Mouse (Mus musculus) adipocyte (in vitro differentiated cells): ENCODE results near the gene Ccn5.

Source experiments
- DNase-seq: peaks from one replicate; pipeline ENCODE4 v3.0.0-alpha.2; 2016; ENCODE audit warnings: low spot score

Gene Ccn5

DNA sequence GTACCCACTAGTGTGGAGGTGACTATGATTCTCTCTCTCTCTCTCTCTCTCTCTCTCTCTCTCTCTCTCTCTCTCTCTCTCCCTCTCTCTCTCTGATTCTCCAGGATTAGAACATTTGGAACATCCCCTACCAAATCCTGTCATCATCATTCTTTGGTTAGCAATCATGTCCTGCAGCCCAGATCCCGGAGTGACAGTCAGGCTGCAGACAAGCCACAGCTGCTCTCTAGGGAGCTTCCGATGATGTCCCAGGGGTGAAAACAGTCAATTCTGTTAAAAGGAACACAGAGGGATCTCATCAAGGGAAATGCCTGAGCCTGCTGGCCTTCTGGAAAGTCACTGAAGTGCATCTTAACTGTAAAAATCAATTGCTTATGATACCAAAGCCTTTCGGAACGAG, 21.4 kb downstream of the Ccn5 start:
- no peak for DNase-seq

DNA sequence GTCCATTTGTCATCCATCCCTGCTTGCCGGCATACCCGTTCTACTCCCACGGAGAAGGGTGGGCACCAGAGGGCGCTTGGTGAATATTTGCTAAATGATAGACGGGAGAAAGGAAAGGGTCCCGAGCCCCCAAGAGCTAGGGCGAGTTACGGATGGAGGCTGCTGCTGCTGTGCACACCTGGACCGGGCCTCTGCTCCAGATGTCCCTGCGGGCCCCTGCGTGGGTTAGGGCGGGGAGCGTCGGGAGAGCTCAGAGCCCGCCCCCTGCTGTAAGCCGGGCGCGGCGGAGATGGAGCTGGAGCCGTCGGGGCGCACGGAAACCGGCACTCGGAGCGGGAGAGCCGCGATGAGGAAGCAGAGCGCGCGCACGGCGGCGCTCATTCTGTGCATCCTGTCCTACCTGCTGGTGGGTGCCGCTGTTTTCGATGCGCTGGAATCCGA, 32.8 kb downstream of the Ccn5 start, which contains the start of gene Kcnk15:
TSS of gene Kcnk15 (plus strand) at position 191 of the 441 bp plus-strand sequence.
- no peak for DNase-seq

DNA sequence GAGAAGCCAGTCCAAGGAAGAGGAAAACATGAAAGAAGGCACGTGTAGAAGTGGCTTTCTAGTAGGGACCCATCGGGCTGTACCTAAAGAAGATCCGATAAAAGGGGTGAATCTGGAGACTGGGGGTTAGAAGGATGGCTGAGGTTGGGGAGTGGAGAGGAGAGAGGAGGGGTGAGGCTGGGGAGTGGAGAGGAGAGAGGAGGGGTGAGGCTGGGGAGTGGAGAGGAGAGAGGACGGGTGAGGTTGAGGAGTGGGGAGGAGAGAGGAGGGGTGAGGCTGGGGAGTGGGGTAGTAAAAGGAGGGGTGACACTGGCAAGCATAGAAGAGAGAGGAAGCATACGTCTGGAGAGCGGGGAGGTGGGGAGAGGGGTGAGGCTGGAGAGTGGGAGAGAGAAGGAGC, 36.6 kb downstream of the Ccn5 start:
- DNase-seq: no peak

DNA sequence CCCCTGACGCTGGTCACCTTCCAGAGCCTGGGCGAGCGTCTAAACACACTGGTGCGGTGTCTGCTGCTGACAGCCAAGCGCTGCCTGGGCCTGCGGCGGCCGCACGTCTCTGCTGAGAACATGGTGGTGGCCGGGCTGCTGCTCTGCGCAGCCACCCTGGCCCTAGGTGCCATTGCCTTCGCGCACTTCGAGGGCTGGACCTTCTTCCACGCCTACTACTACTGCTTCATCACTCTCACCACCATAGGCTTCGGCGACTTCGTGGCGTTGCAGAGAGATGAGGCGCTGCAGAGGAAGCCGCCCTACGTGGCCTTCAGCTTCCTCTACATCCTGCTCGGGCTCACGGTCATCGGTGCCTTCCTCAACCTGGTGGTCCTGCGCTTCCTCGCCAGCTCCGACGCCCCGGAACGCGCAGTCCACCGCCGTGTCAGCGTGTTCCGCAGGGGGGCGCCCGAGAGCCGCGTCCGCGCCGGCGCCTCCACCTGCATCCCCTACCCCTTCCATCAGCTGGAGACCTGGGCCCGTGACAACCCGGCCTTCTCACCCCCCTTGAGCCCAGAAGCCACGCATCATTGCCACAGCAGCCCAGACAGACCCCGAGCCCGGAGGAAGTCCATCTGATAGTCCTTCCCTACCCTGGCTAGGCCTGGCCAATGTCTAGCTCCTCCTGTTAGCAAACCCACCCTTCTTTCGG, 37.7 kb downstream of the Ccn5 start:
- DNase-seq: no peak

DNA sequence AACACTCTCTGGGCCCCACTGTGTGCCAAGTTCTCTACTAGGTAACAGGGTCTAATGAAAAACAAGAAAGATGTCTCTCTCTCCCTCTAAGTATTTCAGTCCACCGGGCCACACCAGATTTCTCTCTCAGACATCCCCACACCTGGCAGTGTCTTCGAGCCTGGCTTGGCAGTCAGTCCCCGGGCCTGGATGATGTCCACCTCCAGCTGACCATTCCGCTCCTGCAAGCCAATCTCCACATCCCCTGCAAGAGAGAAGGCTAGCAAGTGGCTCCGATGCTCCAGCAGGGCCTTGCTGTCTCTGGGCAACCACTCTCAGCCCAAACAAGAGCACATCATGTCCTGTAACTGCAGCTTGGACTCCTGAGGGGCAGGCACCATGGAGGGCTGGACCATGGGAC, 44.6 kb downstream of the Ccn5 start:
- DNase-seq: no peak

DNA sequence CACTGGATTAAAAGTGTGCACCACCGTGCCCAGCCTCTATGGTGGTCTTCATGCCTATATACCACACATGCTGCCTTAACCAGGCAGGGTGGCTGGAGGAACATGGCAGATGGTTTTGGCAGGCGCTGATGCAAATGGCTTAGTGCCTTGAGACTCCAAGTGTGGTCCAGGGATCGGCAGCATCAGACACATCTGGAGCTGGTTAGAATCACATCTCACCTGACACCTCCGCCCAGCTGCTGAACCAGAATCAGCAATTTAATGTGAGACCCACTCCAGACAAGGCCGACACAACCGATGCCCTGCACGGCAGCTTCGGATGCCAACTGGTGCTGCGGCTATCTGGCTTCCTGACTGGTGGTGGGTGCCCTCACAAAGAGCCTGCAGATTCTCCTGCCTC, 45.4 kb downstream of the Ccn5 start:
- no peak for DNase-seq

DNA sequence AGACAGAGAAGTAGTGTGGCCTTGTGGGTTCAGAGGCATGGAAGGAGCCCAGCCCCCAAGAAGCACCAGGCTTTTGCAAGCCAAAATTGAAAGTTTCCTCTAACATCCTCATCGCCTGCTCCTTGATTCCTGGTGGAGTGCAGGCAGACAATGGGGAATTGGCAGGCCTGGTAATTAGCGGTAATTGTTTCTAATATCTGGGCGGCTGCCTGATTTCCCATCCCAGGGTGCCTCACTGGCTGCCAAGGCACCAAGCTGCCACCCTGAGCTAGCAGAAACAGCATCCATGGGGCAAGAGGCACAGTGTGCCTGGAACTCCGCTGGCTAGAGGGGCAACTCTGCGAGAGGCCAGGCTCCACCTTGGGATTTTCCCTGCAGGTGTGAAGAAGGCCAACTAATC, 49.1 kb downstream of the Ccn5 start:
- no peak for DNase-seq

DNA sequence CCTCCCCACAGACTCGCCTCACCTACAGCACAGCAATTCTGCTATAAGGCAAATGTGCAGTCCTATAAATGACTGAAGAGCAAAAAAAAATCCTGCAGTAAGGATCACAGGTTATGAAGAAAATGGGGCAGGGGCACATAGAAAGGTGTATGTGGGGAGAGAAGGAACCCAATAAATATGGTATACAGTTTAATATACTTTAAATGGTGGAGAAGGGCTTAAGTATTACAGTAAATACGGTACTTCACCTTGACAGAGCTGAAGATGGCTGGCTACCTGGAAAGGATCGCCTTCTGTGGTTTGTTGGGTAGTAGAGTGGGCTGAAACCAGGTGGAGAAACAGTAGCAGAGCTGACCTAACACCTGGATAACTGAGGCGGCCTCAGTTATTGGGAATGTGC, 50.6 kb downstream of the Ccn5 start:
- no peak for DNase-seq

DNA sequence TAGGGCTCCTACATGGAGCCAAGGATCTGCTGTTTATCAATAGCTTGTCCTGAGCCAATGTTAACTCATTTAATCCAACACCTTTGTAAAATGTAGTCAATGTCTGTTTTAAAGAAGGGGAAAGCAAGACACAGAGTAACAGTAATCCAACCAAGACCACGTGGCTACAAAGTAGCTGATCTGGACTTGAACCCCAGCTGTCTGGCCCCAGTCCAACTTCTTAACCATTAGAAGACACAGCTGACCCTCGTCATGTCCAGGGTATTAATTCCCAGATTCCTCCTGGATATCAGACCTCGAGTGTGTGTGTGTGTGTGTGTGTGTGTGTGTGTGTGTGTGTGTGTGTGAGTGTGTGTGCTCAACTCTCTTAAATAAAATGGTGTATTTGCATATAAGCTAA, 51.2 kb downstream of the Ccn5 start:
- no peak for DNase-seq

DNA sequence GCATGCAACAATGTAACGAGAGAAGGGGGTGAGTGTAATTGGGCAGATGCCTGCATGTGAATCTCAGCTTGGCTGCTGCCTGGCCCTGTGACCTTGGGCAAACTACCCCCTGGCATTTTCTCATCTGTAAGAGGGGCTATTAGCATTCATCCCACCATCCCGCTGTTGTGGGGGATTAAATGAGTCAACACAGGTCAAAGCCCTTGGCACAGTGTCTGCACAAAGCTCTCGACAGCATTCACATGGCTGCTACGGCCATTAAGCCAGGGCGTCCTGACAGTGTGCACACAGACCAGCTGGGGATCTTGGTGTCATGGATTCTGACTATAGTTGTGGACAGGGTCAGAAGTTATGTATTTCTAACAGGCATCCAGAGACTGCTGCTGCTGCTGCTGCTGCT, 54.2 kb downstream of the Ccn5 start:
- DNase-seq: no peak

DNA sequence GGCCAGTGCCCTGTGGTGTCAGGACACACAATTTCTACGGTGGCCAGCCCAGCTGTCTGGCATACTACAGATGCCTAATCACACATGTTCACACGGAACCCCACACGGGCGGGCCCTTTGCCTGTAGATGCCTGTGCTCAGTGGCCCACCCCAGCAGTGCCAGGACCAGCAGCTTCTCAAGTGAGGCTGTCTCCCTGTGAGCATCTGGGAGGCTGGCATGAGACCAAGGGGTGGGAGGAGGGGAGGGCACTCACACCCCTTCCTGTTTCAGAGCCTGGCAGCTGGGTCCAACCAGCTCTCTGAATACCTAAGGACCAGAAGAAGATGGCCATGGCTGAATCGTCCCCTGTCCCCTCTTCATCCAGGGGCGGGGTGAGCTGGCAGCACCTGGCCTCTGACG, 54.8 kb downstream of the Ccn5 start:
- no peak for DNase-seq

DNA sequence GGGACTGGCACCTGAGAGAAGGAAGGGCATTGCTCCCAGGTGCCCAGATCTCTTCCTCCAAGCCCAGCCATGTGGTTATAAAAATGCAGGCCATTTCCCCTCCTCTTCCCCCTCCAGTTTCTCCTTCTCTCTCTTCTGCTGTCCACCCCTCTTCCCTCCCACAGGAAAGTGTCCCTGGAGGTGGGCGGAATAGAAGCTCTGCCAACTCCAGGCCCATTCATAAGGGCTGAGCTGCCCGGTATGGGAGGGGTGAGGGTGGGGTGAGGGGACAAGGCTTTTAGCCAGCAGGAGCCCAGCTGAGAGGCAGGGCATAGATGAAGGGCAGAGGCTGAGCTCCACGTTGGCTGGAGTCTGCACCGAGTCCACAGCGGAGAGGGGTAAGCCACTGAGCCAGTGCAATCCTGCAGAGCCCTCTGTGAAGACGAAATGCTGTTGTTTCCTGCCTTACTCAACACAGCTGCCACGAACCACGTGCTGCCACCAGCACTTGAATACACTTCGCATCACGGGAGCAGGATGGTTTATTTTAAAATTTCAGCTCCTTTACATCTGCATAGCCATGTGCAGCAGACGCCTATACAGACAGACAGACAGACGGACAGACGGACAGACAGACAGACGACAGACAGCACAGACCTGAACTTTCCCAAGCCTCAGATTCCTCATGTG, 56.3 kb downstream of the Ccn5 start:
- DNase-seq: no peak

DNA sequence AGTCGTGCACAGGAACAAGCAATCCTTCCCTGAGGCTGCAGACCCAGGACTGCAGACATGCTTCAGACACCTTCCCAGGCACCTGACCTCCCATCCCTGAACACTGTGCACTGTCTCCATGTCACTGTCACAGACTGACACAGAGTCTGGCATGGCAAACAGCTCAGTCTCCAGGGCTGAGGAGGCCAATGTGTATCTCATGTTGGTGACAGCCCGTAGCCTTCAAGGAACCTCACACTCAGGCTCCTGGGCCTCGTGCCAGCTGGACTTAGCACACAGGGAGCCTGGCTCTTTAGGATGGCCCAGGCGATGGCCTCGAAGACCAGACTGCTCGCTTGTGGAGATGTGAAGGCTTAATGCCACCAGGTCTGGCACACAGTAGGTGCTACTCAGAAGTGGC, 60.2 kb downstream of the Ccn5 start:
- DNase-seq: peak; percentile 37
